8 mouse cellular contexts compared by ENCODE assay signal in the genomic region with DNA sequence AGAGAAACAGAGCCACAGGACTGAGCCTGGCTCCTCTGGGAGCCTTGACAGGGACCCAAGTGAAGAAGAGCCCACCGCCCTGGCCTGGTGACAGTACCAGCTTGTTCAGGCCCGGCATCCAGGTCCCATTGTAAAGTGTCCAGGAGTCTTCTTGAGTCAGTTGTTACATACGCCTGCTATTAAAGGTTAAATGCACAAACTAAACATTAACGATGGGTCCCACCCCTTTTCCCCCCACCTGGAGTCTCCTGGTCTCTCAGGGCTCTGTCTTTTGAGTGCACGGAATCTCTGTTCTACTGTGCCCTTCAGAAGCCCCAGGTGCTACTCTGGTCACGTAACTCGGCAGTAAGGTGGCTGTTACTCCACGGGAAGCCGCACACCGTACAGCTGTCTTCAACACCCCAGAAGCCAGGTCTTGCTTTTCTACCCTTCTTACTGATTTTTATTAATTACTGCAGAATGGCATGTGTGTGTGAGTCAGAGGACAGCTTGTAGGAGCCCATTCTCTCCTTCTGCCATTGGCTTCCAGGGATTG. TPM values are rescaled to one million over a fixed set of nuclear protein-coding genes. Genes with fewer than 3 reads are reported as not detected.
DNase-seq lines count a peak whose midpoint lies in the region; ATAC-seq and TF ChIP-seq lines count a peak whose summit lies in the region.

No protein-coding gene starts in this region.

- H3K27ac ChIP-seq in heart, embryonic 13.5 days (replicated peaks) = peak overlapping the region; percentile 59
- H3K27ac ChIP-seq in heart, embryonic 12.5 days (ENCODE audit: poor library complexity, severe bottlenecking) = no peak overlapping the region
- H3K27ac ChIP-seq in neural tube, embryonic 13.5 days (replicated peaks) = peak overlapping the region; percentile 62
- H3K27ac ChIP-seq in stomach, postnatal 0 days (replicated peaks) = peak overlapping the region; percentile 80

- no peak for TF ChIP-seq EP300 in stomach, postnatal 0 days (optimal IDR thresholded peaks at IDR 0.05)

- no peak for TF ChIP-seq CTCF in stomach, postnatal 0 days (IDR thresholded peaks at IDR 0.05; ENCODE audit: low read depth)

- peaks cover 4% of the 10 kb centered on the region; the same call in 1 of the 2 replicates for H3K27me3 ChIP-seq in heart, embryonic 13.5 days (replicated peaks)
- H3K27me3 ChIP-seq in heart, embryonic 12.5 days (replicated peaks) = no peaks in the 10 kb centered on the region
- H3K27me3 ChIP-seq in neural tube, embryonic 13.5 days = no peaks in the 10 kb centered on the region
- H3K27me3 ChIP-seq in stomach, postnatal 0 days (ENCODE audit: control insufficient read depth, insufficient read depth, low read length) = no peaks in the 10 kb centered on the region

- no peak overlapping the region for H3K4me2 ChIP-seq in heart, embryonic 13.5 days
- no peak overlapping the region for H3K4me2 ChIP-seq in heart, embryonic 12.5 days
- no peak overlapping the region for H3K4me2 ChIP-seq in neural tube, embryonic 13.5 days
- H3K4me2 ChIP-seq in stomach, postnatal 0 days (replicated peaks; ENCODE audit: low read depth) = no peak overlapping the region

- no peak overlapping the region for H3K9ac ChIP-seq in heart, embryonic 13.5 days
- no peak overlapping the region for H3K9ac ChIP-seq in heart, embryonic 12.5 days
- no peak overlapping the region for H3K9ac ChIP-seq in neural tube, embryonic 13.5 days
- H3K9ac ChIP-seq in stomach, postnatal 0 days (ENCODE audit: low read length) = no peak overlapping the region

- no peak for ATAC-seq in heart, embryonic 13.5 days (ENCODE audit: extremely low read depth, insufficient number of reproducible peaks, low FRiP score, low TSS enrichment)
- ATAC-seq in heart, embryonic 12.5 days (ENCODE audit: insufficient number of reproducible peaks, low FRiP score) = no peak
- no peak for ATAC-seq in neural tube, embryonic 13.5 days (ENCODE audit: low read depth)
- ATAC-seq in stomach, postnatal 0 days (ENCODE audit: low FRiP score, low TSS enrichment) = no peak

- peaks cover 50% of the 10 kb centered on the region for H3K4me1 ChIP-seq in heart, embryonic 13.5 days
- peaks cover 44% of the 10 kb centered on the region for H3K4me1 ChIP-seq in heart, embryonic 12.5 days (replicated peaks)
- peaks cover 12% of the 10 kb centered on the region for H3K4me1 ChIP-seq in neural tube, embryonic 13.5 days (replicated peaks)
- H3K4me1 ChIP-seq in stomach, postnatal 0 days (replicated peaks; ENCODE audit: control insufficient read depth, insufficient read depth) = peaks cover 10% of the 10 kb centered on the region

- no peak for DNase-seq in neural tube, embryonic 10.5 days (ENCODE audit: extremely low spot score, low spot score)
- peak; percentile 46 to 59 for DNase-seq in kidney, postnatal 25 days
- no peak for DNase-seq in stomach, postnatal 0 days (ENCODE audit: low spot score)
- DNase-seq in adrenal gland, postnatal 25 days = no peak
- no peak for DNase-seq in spleen, adult 12 weeks (ENCODE audit: low spot score)

- no peak overlapping the region for H3K4me3 ChIP-seq in heart, embryonic 13.5 days
- H3K4me3 ChIP-seq in heart, embryonic 12.5 days = no peak overlapping the region
- H3K4me3 ChIP-seq in neural tube, embryonic 13.5 days = no peak overlapping the region
- no peak overlapping the region for H3K4me3 ChIP-seq in stomach, postnatal 0 days (ENCODE audit: low read depth, low read length)

- 82% methylated on average over 10 of the region's 10 CpGs for WGBS in heart, embryonic 13.5 days
- WGBS in heart, embryonic 12.5 days = 81% methylated on average over 10 of the region's 10 CpGs
- WGBS in neural tube, embryonic 13.5 days = 92% methylated on average over 10 of the region's 10 CpGs
- WGBS in stomach, postnatal 0 days = 62% methylated on average over 10 of the region's 10 CpGs

- no peaks in the 10 kb centered on the region for H3K36me3 ChIP-seq in heart, embryonic 13.5 days
- no peaks in the 10 kb centered on the region for H3K36me3 ChIP-seq in heart, embryonic 12.5 days
- H3K36me3 ChIP-seq in neural tube, embryonic 13.5 days = no peaks in the 10 kb centered on the region
- no peaks in the 10 kb centered on the region for H3K36me3 ChIP-seq in stomach, postnatal 0 days (ENCODE audit: control insufficient read depth, insufficient read depth, low read length)

- H3K9me3 ChIP-seq in heart, embryonic 13.5 days = no peaks in the 10 kb centered on the region
- no peaks in the 10 kb centered on the region for H3K9me3 ChIP-seq in heart, embryonic 12.5 days (replicated peaks)
- H3K9me3 ChIP-seq in neural tube, embryonic 13.5 days = no peaks in the 10 kb centered on the region
- H3K9me3 ChIP-seq in stomach, postnatal 0 days (ENCODE audit: control insufficient read depth, low read length) = no peaks in the 10 kb centered on the region

RNA-seq across cellular contexts. Expression of gene Osgin1, which starts 9.7 kb away (rescaled TPM):
- polyA plus RNA-seq in heart, embryonic 13.5 days (2015; fragmentation: Nextera tagmentation; extraction: Ambion mirVana) = 0.51 and 0.89 TPM in 2 replicates
- 0.27 and 0.54 TPM in 2 replicates for polyA plus RNA-seq in heart, embryonic 12.5 days (2016; fragmentation: Nextera tagmentation; extraction: Ambion mirVana)
- polyA plus RNA-seq in neural tube, embryonic 13.5 days (2015; fragmentation: Nextera tagmentation; extraction: Ambion mirVana) = 0.40 TPM in 1 of 2 replicates, not detected in the other
- 11.4 and 14.5 TPM in 2 replicates for polyA plus RNA-seq in stomach, postnatal 0 days (2015; fragmentation: Nextera tagmentation; extraction: Ambion mirVana)
- 73.4 and 110 TPM in 2 replicates for total RNA-seq in adrenal gland, postnatal 25 days (2021)

RNA-seq across cellular contexts. Expression of gene Necab2, which starts 22.3 kb away (rescaled TPM):
- polyA plus RNA-seq in heart, embryonic 13.5 days (2015; fragmentation: Nextera tagmentation; extraction: Ambion mirVana) = 0.57 and 0.79 TPM in 2 replicates
- 0.71 and 0.75 TPM in 2 replicates for polyA plus RNA-seq in heart, embryonic 12.5 days (2016; fragmentation: Nextera tagmentation; extraction: Ambion mirVana)
- 39.6 and 41.7 TPM in 2 replicates for polyA plus RNA-seq in neural tube, embryonic 13.5 days (2015; fragmentation: Nextera tagmentation; extraction: Ambion mirVana)
- 1.5 and 1.6 TPM in 2 replicates for polyA plus RNA-seq in stomach, postnatal 0 days (2015; fragmentation: Nextera tagmentation; extraction: Ambion mirVana)
- total RNA-seq in adrenal gland, postnatal 25 days (2021) = 6.5 and 7.0 TPM in 2 replicates

RNA-seq across cellular contexts. Expression of gene Mlycd, which starts 29.6 kb away (rescaled TPM):
- 17.0 and 17.1 TPM in 2 replicates for polyA plus RNA-seq in heart, embryonic 13.5 days (2015; fragmentation: Nextera tagmentation; extraction: Ambion mirVana)
- polyA plus RNA-seq in heart, embryonic 12.5 days (2016; fragmentation: Nextera tagmentation; extraction: Ambion mirVana) = 19.3 and 20.1 TPM in 2 replicates
- polyA plus RNA-seq in neural tube, embryonic 13.5 days (2015; fragmentation: Nextera tagmentation; extraction: Ambion mirVana) = 11.0 and 15.6 TPM in 2 replicates
- polyA plus RNA-seq in stomach, postnatal 0 days (2015; fragmentation: Nextera tagmentation; extraction: Ambion mirVana) = 22.0 and 24.0 TPM in 2 replicates
- total RNA-seq in adrenal gland, postnatal 25 days (2021) = 46.2 and 49.0 TPM in 2 replicates

Comparison
In these comparisons a context has a peak if more than half of its experiments do, and no peak if none do; other contexts are left out.
1. DNase-seq: peak in kidney, postnatal 25 days (2 of 2); none in neural tube, embryonic 10.5 days (single experiment), stomach, postnatal 0 days (single experiment), adrenal gland, postnatal 25 days (single experiment) and spleen, adult 12 weeks (single experiment).
2. RNA of gene Necab2, which starts 22.3 kb away (polyA plus RNA-seq): 39.6 to 41.7 TPM in neural tube, embryonic 13.5 days; 1.5 to 1.6 TPM in stomach, postnatal 0 days, 0.57 to 0.79 TPM in heart, embryonic 13.5 days and 0.71 to 0.75 TPM in heart, embryonic 12.5 days; every median in the first group is over 10 times any median in the second.